Mouse (Mus musculus): ENCODE measurements around the gene Tmed2.

- TF ChIP-seq MAX (IDR thresholded peaks at IDR 0.05; ENCODE audit: low read depth) (no peak), POLR2A (IDR thresholded peaks at IDR 0.05; ENCODE audit: insufficient read length, low read depth) (no peak), MYOG (IDR thresholded peaks at IDR 0.05; ENCODE audit: control insufficient read depth in 1 of 3, insufficient read depth in 1 of 3, insufficient read length in 2 of 3, low read depth in 2 of 3) (no peak)
These were observed 35.0 kb downstream of the Tmed2 start for GRCm38 (mm10) chr5:124575467-124575866.

Data from myocyte (in vitro differentiated cells).